Mouse (Mus musculus): ENCODE data around the gene Jmjd6. TPM values are rescaled to one million over a fixed set of nuclear protein-coding genes. Genes with fewer than 3 reads are reported as not detected.
"Not testable (repeated sequence)": the region's sequence is repeated elsewhere in the genome, so short reads cannot be mapped to it uniquely, and the experiment has no call there.

Gene Jmjd6
- total RNA-seq, 4 experiments from 2014 or later, result 28.5 to 39.4 (median 35.9) TPM

DNA sequence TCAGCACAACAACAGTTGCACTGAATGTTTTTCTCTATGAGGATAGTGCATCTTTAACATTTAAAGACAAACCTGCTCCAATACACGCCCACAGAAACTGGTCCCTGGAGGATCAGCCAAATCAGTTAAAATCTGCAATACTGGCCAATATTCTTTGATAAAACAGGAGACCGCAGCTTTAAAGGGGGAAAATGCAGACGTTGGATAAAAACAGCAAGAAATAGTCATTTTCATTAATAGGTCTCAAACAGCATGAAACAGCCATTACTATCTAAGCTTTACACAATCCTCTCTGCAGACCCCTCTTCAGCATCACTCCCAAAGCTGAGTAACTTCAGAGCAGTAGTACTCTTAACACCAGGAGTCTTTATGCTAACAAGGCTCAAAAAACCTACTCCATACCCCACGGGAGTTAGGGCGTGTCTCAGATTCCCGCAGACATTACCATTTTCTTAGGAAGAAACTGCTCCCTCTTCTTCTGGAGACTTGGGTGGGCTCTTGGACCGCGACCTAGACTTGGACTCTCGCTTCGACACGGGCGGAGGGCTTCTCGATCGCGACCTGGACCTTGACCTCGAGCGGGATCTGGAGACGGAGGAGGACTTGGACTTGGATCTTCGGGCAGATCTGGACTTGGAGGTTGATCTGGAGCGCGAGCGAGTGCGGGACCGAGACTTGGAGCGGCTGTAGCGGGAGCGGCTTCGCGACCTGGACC is 8.5 kb upstream of the Jmjd6 start:
- peak; percentile 33 for DNase-seq (ENCODE audit: low spot score)

DNA sequence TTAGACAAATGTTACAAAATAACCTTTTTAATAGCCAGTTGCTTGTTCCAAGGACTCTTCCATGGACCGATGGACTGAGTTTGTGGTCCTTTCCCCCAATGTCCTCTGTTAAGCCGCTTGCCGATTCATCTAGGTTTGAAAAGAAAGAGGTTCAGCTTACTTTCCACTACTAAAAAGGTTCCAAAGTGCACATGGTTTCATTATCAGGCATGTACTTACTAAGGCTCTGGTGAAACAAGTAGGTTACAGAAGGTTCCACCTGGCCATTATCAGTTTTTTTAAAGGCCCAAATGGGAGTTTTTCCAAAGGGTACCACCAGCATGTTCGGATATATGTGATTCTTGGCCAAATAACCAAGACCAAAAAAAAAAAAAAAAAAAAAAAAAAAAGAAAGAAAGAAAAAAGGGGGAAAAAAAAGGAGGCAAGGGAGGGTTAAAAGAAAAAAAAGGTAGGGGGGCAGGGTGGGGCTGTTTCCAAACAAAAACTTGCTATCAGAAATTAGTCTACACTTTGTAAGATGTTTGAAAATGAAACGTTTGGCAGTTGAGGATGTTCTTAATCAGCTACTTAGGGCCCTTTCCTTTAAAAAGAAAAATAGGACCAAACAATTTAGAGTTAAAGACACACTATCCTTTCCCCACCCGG is 7.7 kb upstream of the Jmjd6 start:
- no peak for DNase-seq (ENCODE audit: low spot score)

DNA sequence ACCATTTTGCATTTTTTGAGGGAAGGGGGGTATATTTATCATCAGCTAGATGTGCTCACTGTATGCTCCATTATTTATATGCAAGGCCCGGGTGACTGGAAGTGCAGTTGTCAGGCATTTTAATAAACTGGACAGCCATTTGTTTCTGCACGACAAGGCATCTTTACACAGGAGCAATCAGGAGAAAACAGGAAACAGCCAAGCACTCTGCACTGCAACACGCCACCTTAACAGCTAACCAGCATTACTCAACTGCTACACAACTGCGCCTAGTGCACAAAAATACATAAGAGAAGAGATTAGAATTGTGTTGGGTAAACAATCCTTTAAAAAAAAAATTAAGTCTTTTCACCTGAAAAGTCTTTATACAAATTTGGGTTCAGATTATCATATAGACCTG is 6.8 kb upstream of the Jmjd6 start:
- DNase-seq (ENCODE audit: low spot score), result no peak

DNA sequence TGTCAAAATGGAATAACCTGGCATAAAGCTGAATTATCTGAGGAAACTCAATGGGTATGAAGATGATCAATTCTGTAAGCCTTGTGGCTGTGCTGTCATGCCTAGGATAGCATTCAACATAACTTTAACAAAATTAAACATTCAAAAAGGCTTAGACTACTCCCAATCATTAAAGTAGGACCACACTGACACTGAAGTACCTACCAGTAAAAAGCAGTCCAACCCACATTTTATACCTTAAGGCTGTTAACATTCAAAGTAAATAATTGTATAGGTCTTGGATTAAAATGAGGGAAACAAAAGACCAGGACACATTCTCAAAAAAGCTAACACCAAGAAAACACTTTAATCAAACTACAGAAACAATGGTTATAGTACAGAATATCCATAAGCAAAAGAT is 6.3 kb upstream of the Jmjd6 start:
- DNase-seq (ENCODE audit: low spot score), result no peak

DNA sequence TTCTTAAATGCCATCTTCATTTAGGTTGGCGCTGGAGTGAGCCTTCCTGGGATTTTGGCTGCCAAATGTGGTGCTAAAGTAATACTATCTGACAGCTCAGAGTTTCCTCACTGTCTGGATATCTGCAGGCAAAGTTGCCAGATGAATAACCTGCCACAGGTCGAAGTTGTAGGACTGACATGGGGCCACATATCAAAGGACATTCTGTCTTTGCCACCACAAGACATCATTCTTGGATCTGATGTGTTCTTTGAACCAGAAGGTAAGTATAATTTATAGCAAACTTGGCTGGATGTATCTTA is 5.6 kb upstream of the Jmjd6 start:
- DNase-seq (ENCODE audit: low spot score), result not testable (repeated sequence)

DNA sequence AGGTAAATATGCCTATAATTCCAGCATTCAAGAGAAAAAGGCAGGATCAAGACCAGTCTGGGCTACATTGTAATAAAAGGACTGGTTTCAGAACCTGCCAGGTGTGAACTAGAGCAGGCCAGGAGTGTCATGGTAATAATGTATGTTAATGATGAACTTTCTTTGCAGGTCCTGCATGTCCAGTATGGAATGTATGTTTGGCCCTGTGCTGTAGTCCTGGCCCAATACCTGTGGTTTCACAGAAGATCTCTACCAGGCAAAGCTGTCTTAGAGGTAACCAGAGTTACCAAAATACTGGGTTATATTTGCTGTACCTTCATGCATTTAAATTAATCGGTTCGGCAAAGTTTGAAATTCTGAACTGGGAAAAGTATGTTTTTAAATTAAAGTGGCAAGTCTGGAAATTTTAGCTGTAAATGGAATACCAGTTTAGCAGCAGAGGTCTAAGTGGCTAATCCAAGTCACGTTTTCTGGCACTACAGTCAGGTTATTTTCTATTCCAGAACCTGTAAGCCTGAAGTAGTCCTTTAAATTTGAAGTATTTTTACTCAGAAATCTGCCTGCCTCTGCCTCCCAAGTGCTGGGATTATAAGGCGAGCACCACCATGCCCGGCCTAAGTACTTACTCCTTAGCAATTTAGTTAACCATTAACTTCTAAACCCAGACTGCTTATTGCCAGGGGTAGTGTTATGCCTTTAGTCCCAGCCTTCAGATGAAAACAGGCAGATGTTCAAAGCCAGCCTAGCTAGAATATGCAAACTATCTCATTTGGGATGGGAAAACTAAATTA is 5.0 kb upstream of the Jmjd6 start:
- no peak for DNase-seq (ENCODE audit: low spot score)

DNA sequence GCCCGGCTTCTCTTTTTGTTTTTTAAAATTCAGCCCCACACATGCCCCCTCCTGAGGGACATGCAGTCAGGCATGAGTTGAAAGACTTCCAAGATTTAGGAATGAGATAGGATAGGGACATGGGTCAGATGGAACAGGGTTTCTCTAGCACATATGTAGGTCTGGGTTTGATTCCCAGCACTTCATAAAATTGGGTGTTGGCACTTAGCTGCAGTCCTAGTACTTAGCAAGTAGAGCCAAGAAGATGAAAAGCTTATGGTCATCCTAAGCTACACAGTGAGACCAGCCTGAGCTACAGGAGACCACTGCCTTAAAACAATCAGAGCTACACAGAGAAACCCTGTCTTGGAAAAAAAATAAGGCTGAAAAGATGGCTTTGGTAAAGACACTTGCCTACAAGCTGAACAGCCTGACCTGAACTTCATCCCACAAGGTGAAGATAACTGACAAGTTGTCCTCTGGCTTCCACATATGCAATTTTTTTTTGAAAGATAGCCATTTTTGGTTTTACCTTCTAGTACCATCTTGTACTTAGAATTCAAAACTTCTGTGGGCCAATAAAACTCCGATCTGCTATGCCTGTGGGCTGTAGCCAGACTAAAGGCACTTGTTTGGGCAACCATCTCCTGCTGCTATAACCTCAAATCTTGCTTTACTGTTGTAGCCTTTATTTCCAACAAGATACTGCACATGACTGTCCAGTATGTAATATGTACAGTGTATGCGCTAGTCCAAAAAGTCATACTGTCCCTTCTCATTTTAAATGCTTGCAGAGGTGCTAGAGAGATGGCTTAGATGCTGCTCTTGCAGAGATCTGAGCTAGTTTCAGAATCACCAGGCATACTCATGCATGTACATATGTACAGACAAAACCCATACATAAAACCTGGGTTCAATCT is 4.2 kb upstream of the Jmjd6 start:
- DNase-seq (ENCODE audit: low spot score), result no peak

DNA sequence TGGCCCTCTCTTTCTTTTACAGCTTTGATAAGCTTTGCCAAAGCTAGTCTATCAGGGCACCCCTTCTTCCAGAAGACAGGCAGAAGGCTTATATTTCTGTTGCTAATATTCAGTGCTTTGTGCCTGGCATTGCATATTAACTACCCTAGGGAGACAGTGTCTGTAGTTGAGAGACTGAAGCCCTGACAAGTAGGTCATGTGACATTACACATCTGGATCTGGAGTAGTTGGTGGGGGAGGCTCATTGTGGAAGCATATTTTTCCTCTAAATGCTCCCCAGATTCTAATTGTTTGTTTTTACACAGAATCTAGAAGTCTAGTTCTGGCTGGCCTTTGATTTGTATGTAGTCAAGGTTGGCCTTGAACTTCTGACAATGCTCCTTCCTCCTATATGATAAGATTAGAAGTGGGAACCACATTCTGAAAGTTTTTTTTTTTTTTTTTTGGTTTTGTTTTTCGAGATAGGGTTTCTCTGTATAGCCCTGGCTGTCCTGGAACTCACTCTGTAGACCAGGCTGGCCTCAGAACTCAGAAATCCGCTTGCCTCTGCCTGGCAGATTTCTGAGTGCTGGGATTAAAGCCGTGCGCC is 3.4 kb upstream of the Jmjd6 start:
- no peak for DNase-seq (ENCODE audit: low spot score)

DNA sequence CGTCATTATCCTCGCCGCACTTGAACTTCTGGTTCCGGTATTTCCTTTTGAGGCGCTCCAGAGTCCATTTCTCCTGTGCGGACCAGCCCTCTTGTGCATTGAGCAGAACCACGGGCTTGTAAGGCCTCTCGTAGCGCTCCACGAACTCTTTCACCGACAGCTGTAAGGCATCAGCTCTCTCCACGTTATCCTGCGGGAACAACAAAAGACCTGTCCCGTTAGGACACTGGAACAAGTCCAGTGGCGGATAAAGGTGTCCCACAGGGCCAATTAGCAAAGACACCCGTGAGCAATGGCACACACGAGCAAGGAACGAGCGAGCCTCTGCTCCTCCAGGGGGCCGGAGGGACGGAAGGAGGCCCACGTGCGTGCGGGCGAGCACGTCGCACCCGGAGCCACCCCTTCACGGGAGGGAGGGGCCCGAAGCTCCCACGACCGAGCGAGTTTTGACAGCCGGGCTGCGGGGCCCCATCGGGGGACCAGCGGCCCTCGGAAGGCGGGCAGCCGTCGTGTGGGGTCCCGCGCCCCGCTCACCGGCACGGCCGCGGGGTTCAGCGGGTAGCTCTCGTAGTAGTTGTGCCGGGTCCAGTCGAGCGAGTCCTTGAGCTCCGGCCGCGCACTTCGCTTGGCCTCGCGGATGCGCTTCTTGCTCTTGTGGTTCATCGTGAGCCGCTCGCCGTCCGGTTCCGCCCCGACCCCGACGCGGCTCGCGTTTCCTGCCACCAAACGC is 553 bp downstream of the Jmjd6 start:
- DNase-seq (ENCODE audit: low spot score), result peak; percentile 50

DNA sequence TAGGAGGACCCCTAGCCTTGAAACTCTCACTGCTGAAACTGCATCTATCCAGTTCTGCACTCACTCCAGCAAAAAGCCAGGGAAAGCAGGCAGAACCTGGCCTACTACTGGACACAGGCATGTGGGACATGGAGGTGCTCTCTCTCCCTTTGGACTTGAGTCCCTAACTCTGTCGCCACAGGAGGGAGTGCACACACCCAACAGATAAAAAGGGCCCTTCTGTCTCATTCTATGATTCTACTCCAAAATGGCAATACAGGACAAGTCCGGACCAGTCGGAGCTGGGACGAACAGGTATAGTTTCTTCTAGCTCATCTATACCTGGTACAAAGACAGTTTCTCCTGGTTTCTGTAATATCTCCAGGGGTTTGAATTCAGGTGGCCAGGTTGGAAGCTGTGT is 2.5 kb downstream of the Jmjd6 start:
- no peak for DNase-seq (ENCODE audit: low spot score)

DNA sequence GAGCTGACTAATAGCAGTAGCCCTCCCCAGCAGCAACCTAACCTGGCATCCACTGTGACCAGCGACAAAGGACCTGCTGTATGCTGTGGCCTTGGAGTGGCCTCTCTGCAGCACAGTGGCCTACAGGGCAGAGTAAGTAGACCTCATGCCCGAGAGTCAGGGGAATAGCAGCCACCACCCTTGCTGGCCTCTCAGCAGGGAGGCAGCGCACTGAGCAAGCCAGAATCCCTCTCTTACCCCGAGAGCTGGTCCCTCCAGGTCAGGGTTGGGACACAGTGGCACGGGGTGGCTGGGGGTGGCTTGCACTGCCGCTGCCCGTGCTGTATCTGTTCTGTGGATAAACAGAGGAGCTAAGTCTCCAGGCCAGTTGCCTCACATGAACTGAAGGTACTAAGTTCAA is 3.6 kb downstream of the Jmjd6 start:
- no peak for DNase-seq (ENCODE audit: low spot score)

DNA sequence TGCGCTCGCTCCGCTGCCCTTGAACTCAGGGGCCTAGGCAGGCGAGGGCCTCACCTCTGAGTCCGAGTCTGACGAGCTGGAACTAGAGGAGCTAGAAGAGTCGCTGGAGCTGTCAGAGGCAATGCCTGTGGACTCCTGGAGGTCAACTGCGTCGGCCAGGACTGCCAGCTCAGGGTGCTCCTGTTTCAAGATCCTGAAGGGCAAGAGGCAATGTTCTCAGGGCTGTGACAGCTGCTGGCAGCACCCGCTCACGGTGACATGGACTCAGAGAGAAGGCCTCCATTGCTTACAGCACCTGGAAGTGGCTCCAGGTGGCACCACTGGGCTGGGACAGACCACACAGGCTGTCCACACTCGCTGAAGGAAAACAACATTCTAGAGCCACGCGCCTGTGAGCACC is 4.3 kb downstream of the Jmjd6 start:
- DNase-seq (ENCODE audit: low spot score), result no peak

DNA sequence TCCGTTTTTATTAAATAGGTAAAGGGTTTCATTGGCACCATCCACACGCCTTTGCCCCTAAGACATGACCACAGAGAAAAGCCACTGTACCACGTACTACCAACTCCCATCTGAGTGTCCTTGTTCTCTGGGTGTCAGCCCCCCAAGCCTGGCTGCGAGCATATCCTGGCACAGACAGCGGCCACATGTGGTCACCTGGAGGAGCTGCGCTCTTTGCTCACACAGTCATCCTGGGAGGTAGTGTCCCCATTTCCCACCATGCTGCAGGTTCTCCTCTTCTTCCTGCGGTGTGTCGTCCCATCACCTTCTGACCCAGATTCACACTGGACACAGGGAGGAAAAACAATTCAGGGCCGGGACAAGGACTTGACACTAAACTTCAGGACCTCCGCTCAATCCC is 5.8 kb downstream of the Jmjd6 start:
- no peak for DNase-seq (ENCODE audit: low spot score)

DNA sequence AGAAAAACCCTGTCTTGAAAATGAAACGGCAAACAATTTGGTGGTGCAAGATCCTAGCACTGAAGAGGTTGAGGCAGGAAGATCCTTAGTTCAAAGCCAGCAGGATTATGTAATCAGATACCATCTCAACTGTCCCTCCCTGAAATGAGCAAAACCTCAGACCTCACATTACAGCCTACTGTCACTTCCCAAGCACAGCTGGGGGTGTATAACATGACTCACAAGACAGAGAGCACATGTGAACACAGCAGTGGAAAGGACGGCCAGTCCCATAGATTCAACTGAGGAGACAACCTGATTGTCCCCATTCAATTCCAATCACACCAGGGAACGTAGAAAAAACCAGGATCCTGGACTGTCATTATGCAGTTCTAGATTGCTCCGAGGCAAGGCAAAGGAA is 7.0 kb downstream of the Jmjd6 start:
- no peak for DNase-seq (ENCODE audit: low spot score)

DNA sequence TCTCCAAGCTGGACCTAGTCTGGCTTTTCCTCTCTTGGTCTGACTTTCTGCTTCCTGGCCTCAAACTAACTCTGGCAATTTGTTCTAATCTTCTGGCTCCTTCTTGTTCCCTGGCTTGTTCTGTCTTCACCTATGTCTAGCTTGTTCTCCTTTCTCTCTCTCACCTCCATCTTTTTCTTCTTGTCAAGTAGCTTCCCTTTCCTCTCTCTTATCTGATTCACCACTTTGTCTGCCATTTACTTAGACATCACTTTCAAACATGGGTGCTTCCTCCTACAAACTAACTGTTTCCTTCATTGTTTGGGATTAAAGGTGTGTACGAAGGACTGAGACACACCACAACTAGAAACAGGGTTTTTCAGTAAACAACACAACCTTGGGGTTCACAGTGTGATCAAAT is 8.3 kb downstream of the Jmjd6 start:
- DNase-seq (ENCODE audit: low spot score), result no peak

DNA sequence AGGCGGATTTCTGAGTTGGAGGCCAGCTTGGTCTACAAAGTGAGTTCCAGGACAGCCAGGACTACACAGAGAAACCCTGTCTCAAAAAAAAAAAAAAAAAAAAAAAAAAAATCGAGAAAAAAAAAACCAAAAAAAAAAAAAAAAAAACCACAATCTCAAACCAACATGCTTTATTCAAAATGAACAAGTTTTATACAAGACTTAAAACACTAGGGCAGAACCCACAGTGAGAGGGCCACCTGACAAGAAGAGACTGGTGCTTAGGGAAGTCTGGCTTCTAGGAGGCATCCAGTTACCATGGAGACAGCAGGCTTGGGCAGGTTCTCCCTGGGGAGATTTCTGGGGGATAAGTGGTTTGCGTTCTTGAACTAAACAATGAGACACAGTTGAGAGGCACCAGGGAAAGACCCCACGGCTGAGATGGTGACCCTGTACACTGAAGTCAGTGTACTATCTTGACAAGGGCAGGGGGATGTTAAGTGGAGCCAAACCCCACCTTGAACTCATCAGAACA is 11.0 kb downstream of the Jmjd6 start:
- no peak for DNase-seq (ENCODE audit: low spot score)

DNA sequence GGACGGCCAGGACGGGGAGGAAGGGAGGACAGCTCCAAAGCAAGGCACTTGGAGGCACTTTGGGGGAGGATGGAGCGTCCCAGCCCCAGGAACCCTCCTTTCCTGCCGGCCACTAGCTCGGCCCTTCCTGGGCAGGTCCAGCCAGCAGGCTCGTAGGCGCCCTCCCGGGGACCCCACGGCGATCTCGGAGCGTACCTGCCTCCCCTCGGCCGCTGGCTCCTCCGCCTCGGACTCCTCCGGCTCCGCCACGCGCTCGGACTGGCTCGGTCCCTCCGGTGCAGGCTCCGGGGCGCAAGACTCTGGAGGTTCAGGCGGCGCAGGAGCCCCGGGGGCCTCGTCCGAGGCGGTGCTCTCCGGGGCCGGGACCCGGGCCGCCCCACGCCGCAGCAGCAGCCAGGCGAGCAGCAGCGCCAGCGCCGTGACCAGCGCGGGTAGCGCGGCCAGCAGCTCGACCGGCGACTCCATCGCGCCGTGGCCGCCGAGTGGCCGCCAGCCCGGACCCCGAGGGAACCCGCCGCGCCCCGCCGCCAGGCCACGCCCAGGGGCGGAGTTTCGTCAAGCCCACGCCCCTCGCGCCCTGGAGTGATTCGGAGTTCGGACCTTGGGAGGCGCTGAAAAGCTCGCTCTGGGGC is 15.6 kb downstream of the Jmjd6 start, which contains the start of gene Mxra7:
TSS of gene Mxra7 (minus strand) at position 513 of the 632 bp plus-strand sequence.
- peak; percentile 87 for DNase-seq (ENCODE audit: low spot score)

DNA sequence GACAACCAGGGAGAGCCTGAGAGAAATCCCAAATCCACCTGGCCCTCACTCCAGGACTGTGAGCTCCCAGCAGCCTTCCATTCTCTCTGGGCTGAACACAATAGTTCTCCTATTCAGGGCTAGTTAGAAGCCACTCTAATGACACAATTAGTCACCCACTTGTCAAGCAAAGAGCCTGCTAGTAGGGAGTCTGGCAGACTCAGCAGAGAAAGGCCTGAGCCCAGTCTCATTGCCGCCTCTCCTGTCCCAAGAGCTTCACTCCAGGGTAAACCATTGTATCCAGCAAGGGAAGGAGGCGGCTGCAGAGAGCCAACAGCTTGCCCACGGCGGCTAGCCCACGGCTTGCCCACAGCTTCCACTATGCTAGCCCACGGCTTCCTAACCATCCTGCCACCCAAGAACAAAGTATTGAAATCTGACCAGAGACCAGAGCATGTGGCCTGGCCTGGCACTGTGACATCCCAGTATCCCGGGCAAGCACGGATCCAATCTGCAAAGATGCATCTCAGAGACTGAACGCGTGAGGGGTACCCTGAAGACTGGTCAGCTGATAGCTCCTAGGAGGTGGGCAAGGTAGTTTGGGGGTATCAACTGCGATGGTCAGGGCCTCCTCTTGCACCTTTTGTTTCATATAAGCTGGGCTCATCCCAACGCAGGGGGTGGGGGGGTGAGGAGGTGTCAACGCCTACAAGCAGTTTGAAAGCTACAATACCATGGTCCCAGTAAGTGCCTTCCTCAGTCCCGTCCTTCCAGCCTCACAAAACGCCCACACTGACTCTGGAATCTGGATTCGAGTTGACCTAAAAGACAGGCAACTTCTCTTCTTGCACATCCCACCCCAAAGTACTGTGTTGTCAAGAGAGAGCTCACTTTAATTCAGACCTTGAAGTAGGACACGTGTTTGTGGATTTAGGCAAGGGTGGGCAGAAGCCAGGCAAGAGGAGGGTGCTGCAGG is 16.4 kb downstream of the Jmjd6 start:
- DNase-seq (ENCODE audit: low spot score), result no peak

DNA sequence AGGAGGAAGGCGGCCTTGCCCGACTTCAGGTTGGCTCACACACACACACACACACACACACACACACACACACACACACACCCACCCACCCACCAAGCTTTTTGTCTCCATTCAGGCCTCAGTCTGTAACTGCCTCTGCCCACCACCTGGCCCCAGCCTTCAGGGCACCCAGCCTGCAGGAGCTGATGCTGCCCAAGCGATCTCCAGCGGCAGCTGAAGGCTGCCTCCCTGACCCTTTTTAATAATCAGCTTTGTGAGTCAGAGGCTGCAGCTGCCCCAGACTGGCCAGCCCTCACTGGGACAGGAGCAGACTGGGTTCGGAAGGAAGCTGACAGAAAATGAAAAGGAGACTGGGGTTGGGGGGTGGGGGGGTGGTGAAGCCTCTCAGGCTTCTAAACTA is 18.0 kb downstream of the Jmjd6 start:
- DNase-seq (ENCODE audit: low spot score), result no peak
